Mouse (Mus musculus): ENCODE results near the gene Tas2r126.

Tas2r126 gene

GRCm38 (mm10) chr6:42434446-42434845 is at the start of gene Tas2r126:
Tas2r126 (plus strand) TSS chr6:42434535.
- H3K4me1 ChIP-seq (replicated peaks; ENCODE audit: low read depth, low read length) = no peaks in the 10 kb centered on the region
- H3K9me3 ChIP-seq (ENCODE audit: low read length) = no peaks in the 10 kb centered on the region
- no peaks in the 10 kb centered on the region for H3K27me3 ChIP-seq (ENCODE audit: insufficient read depth, low read length)
- no peaks in the 10 kb centered on the region for H3K36me3 ChIP-seq (ENCODE audit: insufficient read depth, low read length)
- no peak for TF ChIP-seq POU5F1 (IDR thresholded peaks at IDR 0.05; ENCODE audit: borderline replicate concordance, low read length)
- TF ChIP-seq NANOG (IDR thresholded peaks at IDR 0.05; ENCODE audit: borderline replicate concordance, low read length) = no peak
- no peak for TF ChIP-seq CTCF (conservative IDR thresholded peaks at IDR 0.05; ENCODE audit: low read length)
- H3K4me3 ChIP-seq (replicated peaks; ENCODE audit: low read length) = no peak within 1 kb of the TSS

- peaks cover 4% of the 10 kb centered on the region; the same call in 1 of the 2 replicates for H3K9me3 ChIP-seq (ENCODE audit: low read length)
- no peak overlapping the region for H3K4me3 ChIP-seq (replicated peaks; ENCODE audit: low read length)
- TF ChIP-seq NANOG (IDR thresholded peaks at IDR 0.05; ENCODE audit: borderline replicate concordance, low read length) (no peak), POU5F1 (IDR thresholded peaks at IDR 0.05; ENCODE audit: borderline replicate concordance, low read length) (no peak), CTCF (conservative IDR thresholded peaks at IDR 0.05; ENCODE audit: low read length) (no peak)
- peaks cover 73% of the 10 kb centered on the region for H3K27me3 ChIP-seq (ENCODE audit: insufficient read depth, low read length)
- peaks cover 12% of the 10 kb centered on the region for H3K4me1 ChIP-seq (replicated peaks; ENCODE audit: low read depth, low read length)
- H3K36me3 ChIP-seq (ENCODE audit: insufficient read depth, low read length) = no peaks in the 10 kb centered on the region
Measured at GRCm38 (mm10) chr6:42385635-42386034, 48.7 kb upstream of the Tas2r126 start.

GRCm38 (mm10) chr6:42391796-42392330 is 42.5 kb upstream of the Tas2r126 start:
- Histone ChIP-seq H3K9me3 (ENCODE audit: low read length) (no peaks in the 10 kb centered on the region), H3K4me3 (replicated peaks; ENCODE audit: low read length) (no peak overlapping the region)
- TF ChIP-seq CTCF (conservative IDR thresholded peaks at IDR 0.05; ENCODE audit: low read length) (no peak), POU5F1 (IDR thresholded peaks at IDR 0.05; ENCODE audit: borderline replicate concordance, low read length) (no peak), NANOG (IDR thresholded peaks at IDR 0.05; ENCODE audit: borderline replicate concordance, low read length) (no peak)

GRCm38 (mm10) chr6:42395960-42396809 is 38.1 kb upstream of the Tas2r126 start:
- TF ChIP-seq NANOG (IDR thresholded peaks at IDR 0.05; ENCODE audit: borderline replicate concordance, low read length) (no peak), CTCF (conservative IDR thresholded peaks at IDR 0.05; ENCODE audit: low read length) (no peak), POU5F1 (IDR thresholded peaks at IDR 0.05; ENCODE audit: borderline replicate concordance, low read length) (no peak)
- H3K4me1 ChIP-seq (replicated peaks; ENCODE audit: low read depth, low read length) = no peaks in the 10 kb centered on the region
- peaks cover 7% of the 10 kb centered on the region for H3K27me3 ChIP-seq (ENCODE audit: insufficient read depth, low read length)

More at GRCm38 (mm10) chr6:42391796-42392330, 42.5 kb upstream of the Tas2r126 start:
- Histone ChIP-seq H3K36me3 (ENCODE audit: insufficient read depth, low read length) (no peaks in the 10 kb centered on the region), H3K4me1 (replicated peaks; ENCODE audit: low read depth, low read length) (no peaks in the 10 kb centered on the region), H3K27me3 (ENCODE audit: insufficient read depth, low read length) (peaks cover 29% of the 10 kb centered on the region)

GRCm38 (mm10) chr6:42397041-42397657 is 37.2 kb upstream of the Tas2r126 start:
- Histone ChIP-seq H3K27me3 (ENCODE audit: insufficient read depth, low read length) (peaks cover 4% of the 10 kb centered on the region), H3K4me1 (replicated peaks; ENCODE audit: low read depth, low read length) (no peaks in the 10 kb centered on the region), H3K36me3 (ENCODE audit: insufficient read depth, low read length) (no peaks in the 10 kb centered on the region), H3K9me3 (ENCODE audit: low read length) (no peaks in the 10 kb centered on the region), H3K4me3 (replicated peaks; ENCODE audit: low read length) (no peak overlapping the region)
- no peak for TF ChIP-seq NANOG (IDR thresholded peaks at IDR 0.05; ENCODE audit: borderline replicate concordance, low read length)
- TF ChIP-seq CTCF (conservative IDR thresholded peaks at IDR 0.05; ENCODE audit: low read length) = no peak
- TF ChIP-seq POU5F1 (IDR thresholded peaks at IDR 0.05; ENCODE audit: borderline replicate concordance, low read length) = no peak

More at GRCm38 (mm10) chr6:42395960-42396809, 38.1 kb upstream of the Tas2r126 start:
- Histone ChIP-seq H3K36me3 (ENCODE audit: insufficient read depth, low read length) (no peaks in the 10 kb centered on the region), H3K9me3 (ENCODE audit: low read length) (no peaks in the 10 kb centered on the region), H3K4me3 (replicated peaks; ENCODE audit: low read length) (no peak overlapping the region)

- no peaks in the 10 kb centered on the region for H3K9me3 ChIP-seq (ENCODE audit: low read length)
- H3K36me3 ChIP-seq (ENCODE audit: insufficient read depth, low read length) = no peaks in the 10 kb centered on the region
- no peaks in the 10 kb centered on the region for H3K4me1 ChIP-seq (replicated peaks; ENCODE audit: low read depth, low read length)
- H3K4me3 ChIP-seq (replicated peaks; ENCODE audit: low read length) = no peak overlapping the region
- no peak for TF ChIP-seq CTCF (conservative IDR thresholded peaks at IDR 0.05; ENCODE audit: low read length)
- no peak for TF ChIP-seq POU5F1 (IDR thresholded peaks at IDR 0.05; ENCODE audit: borderline replicate concordance, low read length)
- TF ChIP-seq NANOG (IDR thresholded peaks at IDR 0.05; ENCODE audit: borderline replicate concordance, low read length) = no peak
- peaks cover 4% of the 10 kb centered on the region; the same call in 1 of the 2 replicates for H3K27me3 ChIP-seq (ENCODE audit: insufficient read depth, low read length)
Measured at GRCm38 (mm10) chr6:42398285-42398684, 36.0 kb upstream of the Tas2r126 start.

GRCm38 (mm10) chr6:42398998-42399397 is 35.3 kb upstream of the Tas2r126 start:
- TF ChIP-seq NANOG (IDR thresholded peaks at IDR 0.05; ENCODE audit: borderline replicate concordance, low read length) (no peak), POU5F1 (IDR thresholded peaks at IDR 0.05; ENCODE audit: borderline replicate concordance, low read length) (no peak), CTCF (conservative IDR thresholded peaks at IDR 0.05; ENCODE audit: low read length) (no peak)
- H3K27me3 ChIP-seq (ENCODE audit: insufficient read depth, low read length) = no peaks in the 10 kb centered on the region
- H3K4me1 ChIP-seq (replicated peaks; ENCODE audit: low read depth, low read length) = no peaks in the 10 kb centered on the region
- H3K4me3 ChIP-seq (replicated peaks; ENCODE audit: low read length) = no peak overlapping the region
- no peaks in the 10 kb centered on the region for H3K36me3 ChIP-seq (ENCODE audit: insufficient read depth, low read length)
- no peaks in the 10 kb centered on the region for H3K9me3 ChIP-seq (ENCODE audit: low read length)

- no peaks in the 10 kb centered on the region for H3K27me3 ChIP-seq (ENCODE audit: insufficient read depth, low read length)
- no peak within 1 kb of the TSS for H3K4me3 ChIP-seq (replicated peaks; ENCODE audit: low read length)
- H3K36me3 ChIP-seq (ENCODE audit: insufficient read depth, low read length) = no peaks in the 10 kb centered on the region
- TF ChIP-seq NANOG (IDR thresholded peaks at IDR 0.05; ENCODE audit: borderline replicate concordance, low read length) = no peak
- TF ChIP-seq CTCF (conservative IDR thresholded peaks at IDR 0.05; ENCODE audit: low read length) = no peak
- TF ChIP-seq POU5F1 (IDR thresholded peaks at IDR 0.05; ENCODE audit: borderline replicate concordance, low read length) = no peak
- no peaks in the 10 kb centered on the region for H3K4me1 ChIP-seq (replicated peaks; ENCODE audit: low read depth, low read length)
- H3K9me3 ChIP-seq (ENCODE audit: low read length) = no peaks in the 10 kb centered on the region
Measured at GRCm38 (mm10) chr6:42399938-42400337, 34.4 kb upstream of the Tas2r126 start, which contains the start of gene Tas2r143. Tas2r143 (plus strand) TSS chr6:42400238.

All from E14TG2a.4 (cell line).